Mouse (Mus musculus) CH12.LX (cell line): ENCODE measurements at regions not wholly inside any gene's neighbourhood (a gene's known extent, or its start where the extent isn't known, plus 50 kb on each side); places are given as distances from the start of the nearest gene placed in this dataset.

ENCODE experiments used
- CHD2 ChIP-seq: IDR thresholded peaks from 2 replicates; pipeline ENCODE4 v1.6.1; 2011; ENCODE audit warnings: low read length, improper control_type of control experiment
- CTCF ChIP-seq, 2 experiments: IDR thresholded peaks in 1 of 2; conservative IDR thresholded peaks in 1 of 2; 2 replicates each; pipeline ENCODE4 v1.5.1; 2011 to 2012; ENCODE audit warnings: low read depth in 2 of 2, low read length in 2 of 2, improper control_type of control experiment in 1 of 2, inconsistent platforms in 1 of 2, mild to moderate bottlenecking in 1 of 2, moderate library complexity in 1 of 2
- GABPA ChIP-seq: IDR thresholded peaks from 2 replicates; pipeline ENCODE4 v1.6.1; 2012; ENCODE audit warnings: low read depth, low read length, improper control_type of control experiment, inconsistent platforms; ENCODE audit not compliant: insufficient replicate concordance
- POLR2A ChIP-seq: IDR thresholded peaks from 2 replicates; pipeline ENCODE4 v1.6.1; 2011; ENCODE audit warnings: low read depth, mild to moderate bottlenecking, improper control_type of control experiment, low read length
- RAD21 ChIP-seq: IDR thresholded peaks from 2 replicates; pipeline ENCODE4 v1.6.1; 2011; ENCODE audit warnings: low read depth, mild to moderate bottlenecking, low read length, improper control_type of control experiment, moderate library complexity
- ZC3H11A ChIP-seq: IDR thresholded peaks from 2 replicates; pipeline ENCODE4 v1.6.1; 2012; ENCODE audit warnings: low read depth, mild to moderate bottlenecking, inconsistent platforms, low read length, improper control_type of control experiment
- ZNF384 ChIP-seq: IDR thresholded peaks from 2 replicates; pipeline ENCODE4 v1.6.1; 2012; ENCODE audit warnings: low read depth, low read length, improper control_type of control experiment, inconsistent platforms

- no peak for TF ChIP-seq CHD2
- TF ChIP-seq GABPA: no peak
- no peak for TF ChIP-seq CTCF (conservative IDR thresholded peaks at IDR 0.05 in 1 of 2, IDR thresholded peaks at IDR 0.05 in 1 of 2; ENCODE audit: low read depth in 2 of 2, low read length in 2 of 2)
- no peak for TF ChIP-seq POLR2A
- TF ChIP-seq ZC3H11A: no peak
- no peak for TF ChIP-seq ZNF384
- TF ChIP-seq RAD21: no peak
Observed at GRCm38 (mm10) chr8:34473301-34473700, 361.8 kb upstream of the Gm10131 start.
